Mouse (Mus musculus) embryonic facial prominence, embryonic 11.5 days (tissue): ENCODE data around the gene Cela3b. TPM values are rescaled to one million over a fixed set of nuclear protein-coding genes. Genes with fewer than 3 reads are reported as not detected.

Experiments
- ATAC-seq: fragments of 200-750 bp; cut with Nextera tagmentation; replicated peaks from 2 replicates; pipeline ENCODE4 v1.8.0; 2017; ENCODE audit warnings: low read depth; ENCODE audit not compliant: insufficient number of reproducible peaks, low FRiP score, low TSS enrichment
- DNase-seq: peaks from one replicate; pipeline ENCODE4 v3.0.0-alpha.2; 2015; ENCODE audit warnings: low spot score
- H3K27ac ChIP-seq: fragments of 300-500 bp; sonication (generic); replicated peaks from 2 replicates; pipeline ENCODE4 v1.5.1; 2014; ENCODE audit warnings: mild to moderate bottlenecking, low read depth, low read length, control low read depth
- H3K27me3 ChIP-seq: fragments of 300-500 bp; sonication (generic); 2 replicates; pipeline ENCODE4 v1.6.1; 2014; ENCODE audit warnings: mild to moderate bottlenecking, low read length, moderate library complexity, mixed read lengths; ENCODE audit not compliant: control insufficient read depth, insufficient read depth
- H3K36me3 ChIP-seq: fragments of 300-500 bp; sonication (generic); replicated peaks from 2 replicates; pipeline ENCODE4 v1.6.1; 2014; ENCODE audit warnings: low read depth, mild to moderate bottlenecking, low read length, moderate library complexity, mixed read lengths; ENCODE audit not compliant: control insufficient read depth, insufficient read depth
- H3K4me1 ChIP-seq: fragments of 300-500 bp; sonication (generic); 2 replicates; pipeline ENCODE4 v1.6.1; 2014; ENCODE audit warnings: low read length, mixed read lengths; ENCODE audit not compliant: control insufficient read depth, insufficient read depth
- H3K4me2 ChIP-seq: fragments of 300-500 bp; sonication (generic); 2 replicates; pipeline ENCODE4 v1.6.1; 2014; ENCODE audit warnings: low read depth, mild to moderate bottlenecking, control low read depth, low read length, moderate library complexity
- H3K4me3 ChIP-seq: fragments of 300-500 bp; sonication (generic); 2 replicates; pipeline ENCODE4 v1.5.1; 2014; ENCODE audit warnings: low read depth, low read length, control low read depth
- H3K9ac ChIP-seq: fragments of 300-500 bp; sonication (generic); replicated peaks from 2 replicates; pipeline ENCODE4 v1.6.1; 2014; ENCODE audit warnings: mild to moderate bottlenecking, control low read depth, low read length
- H3K9me3 ChIP-seq: fragments of 300-500 bp; sonication (generic); replicated peaks from 2 replicates; pipeline ENCODE4 v1.6.1; 2016; ENCODE audit warnings: mild to moderate bottlenecking, low read length, inconsistent platforms, mixed read lengths; ENCODE audit not compliant: control insufficient read depth
- WGBS: fragments of 180-500 bp; shearing (Covaris S2); extraction: QIAGEN DNeasy Blood & Tissue Kit; methylation state at CpG from one replicate; pipeline ENCODE4 v1.1.7; 2014; 5-methylcytosine and 5-hydroxymethylcytosine counted together
- polyA plus RNA-seq: library from polyadenylated mRNA; unstranded; fragments of >200 nt; fragmentation: Nextera tagmentation; extraction: Ambion mirVana; gene quantifications from 2 replicates; pipeline ENCODE4 v1.2.1, GENCODE M21; 2014

Gene Cela3b
- polyA plus RNA-seq, 1 experiment from 2014 or later = not detected

- DNase-seq (no peak), ATAC-seq (no peak)
- Histone ChIP-seq H3K9ac (no peak overlapping the region), H3K27me3 (no peaks in the 10 kb centered on the region), H3K27ac (no peak overlapping the region), H3K9me3 (no peaks in the 10 kb centered on the region), H3K4me3 (no peak overlapping the region), H3K4me2 (no peak overlapping the region), H3K36me3 (no peaks in the 10 kb centered on the region), H3K4me1 (no peaks in the 10 kb centered on the region)
- WGBS = 90% methylated on average over 16 of the region's 16 CpGs
Observed at GRCm38 (mm10) chr4:137371596-137372523, 58.5 kb downstream of the Cela3b start.

Other genes with a start within 250 kb of the Cela3b start
- 3.3 and 4.3 TPM in 2 replicates for gene Wnt4, start 153.1 kb downstream of the Cela3b start, polyA plus RNA-seq
- 772 and 781 TPM in 2 replicates for gene Cdc42, start 72.8 kb downstream of the Cela3b start, polyA plus RNA-seq
- gene Cela3a, start 20.7 kb downstream of the Cela3b start, polyA plus RNA-seq = not detected in 2 replicates
- not detected in 2 replicates for gene 1700013G24Rik, start 22.7 kb upstream of the Cela3b start, polyA plus RNA-seq
- 14.4 and 17.6 TPM in 2 replicates for gene Hspg2, start 38.2 kb upstream of the Cela3b start, polyA plus RNA-seq
- gene Ldlrad2, start 144.0 kb upstream of the Cela3b start, polyA plus RNA-seq = not detected in 2 replicates
- gene Usp48, start 163.2 kb upstream of the Cela3b start, polyA plus RNA-seq = 76.7 and 84.0 TPM in 2 replicates
- gene Rap1gap, start 234.2 kb upstream of the Cela3b start, polyA plus RNA-seq = 5.7 and 6.9 TPM in 2 replicates